Mouse (Mus musculus): ENCODE measurements around the gene Aldh3b2. TPM values are rescaled to one million over a fixed set of nuclear protein-coding genes. Genes with fewer than 3 reads are reported as not detected.
"Not testable (repeated sequence)": the region's sequence is repeated elsewhere in the genome, so short reads cannot be mapped to it uniquely, and the experiment has no call there.

The Aldh3b2 gene
- polyA plus RNA-seq, 1 experiment = 6.9 TPM

- peak overlapping the region; percentile 74 for H3K4me3 ChIP-seq (ENCODE audit: insufficient read depth, low read depth, low read length)
- H3K4me1 ChIP-seq (ENCODE audit: control insufficient read depth, insufficient read depth, insufficient read length, low read length) = no peaks in the 10 kb centered on the region; the same call in 1 of the 2 replicates
- H3K27ac ChIP-seq (replicated peaks; ENCODE audit: low read depth, low read length) = peak overlapping the region; percentile 40
Measured at GRCm38 (mm10) chr19:3935896-3936850, 36.0 kb upstream of the Aldh3b2 start.

GRCm38 (mm10) chr19:3942315-3942714 is 29.8 kb upstream of the Aldh3b2 start:
- Histone ChIP-seq H3K4me1 (ENCODE audit: control insufficient read depth, insufficient read depth, insufficient read length, low read length) (no peaks in the 10 kb centered on the region; the same call in 1 of the 2 replicates), H3K4me3 (ENCODE audit: insufficient read depth, low read depth, low read length) (no peak overlapping the region), H3K27ac (replicated peaks; ENCODE audit: low read depth, low read length) (no peak overlapping the region)

- H3K4me1 ChIP-seq (ENCODE audit: control insufficient read depth, insufficient read depth, insufficient read length, low read length) = no peaks in the 10 kb centered on the region; the same call in 1 of the 2 replicates
- H3K27ac ChIP-seq (replicated peaks; ENCODE audit: low read depth, low read length) = no peak overlapping the region
- no peak overlapping the region for H3K4me3 ChIP-seq (ENCODE audit: insufficient read depth, low read depth, low read length)
Measured at GRCm38 (mm10) chr19:3942986-3943735, 29.0 kb upstream of the Aldh3b2 start.

- Histone ChIP-seq H3K4me3 (ENCODE audit: insufficient read depth, low read depth, low read length) (no peak overlapping the region), H3K27ac (replicated peaks; ENCODE audit: low read depth, low read length) (no peak overlapping the region), H3K4me1 (ENCODE audit: control insufficient read depth, insufficient read depth, insufficient read length, low read length) (no peaks in the 10 kb centered on the region; the same call in 1 of the 2 replicates)
Measured at GRCm38 (mm10) chr19:3945872-3946564, 26.1 kb upstream of the Aldh3b2 start.

- Histone ChIP-seq H3K27ac (replicated peaks; ENCODE audit: low read depth, low read length) (no peak overlapping the region), H3K4me1 (ENCODE audit: control insufficient read depth, insufficient read depth, insufficient read length, low read length) (no peaks in the 10 kb centered on the region; the same call in 1 of the 2 replicates), H3K4me3 (ENCODE audit: insufficient read depth, low read depth, low read length) (no peak overlapping the region)
Measured at GRCm38 (mm10) chr19:3946715-3947114, 25.4 kb upstream of the Aldh3b2 start.

- no peaks in the 10 kb centered on the region for H3K4me1 ChIP-seq (ENCODE audit: control insufficient read depth, insufficient read depth, insufficient read length, low read length)
- H3K4me3 ChIP-seq (ENCODE audit: insufficient read depth, low read depth, low read length) = no peak overlapping the region
- H3K27ac ChIP-seq (replicated peaks; ENCODE audit: low read depth, low read length) = no peak overlapping the region
Measured at GRCm38 (mm10) chr19:3947813-3948212, 24.3 kb upstream of the Aldh3b2 start.

GRCm38 (mm10) chr19:3948546-3948945 is 23.6 kb upstream of the Aldh3b2 start:
- Histone ChIP-seq H3K4me3 (ENCODE audit: insufficient read depth, low read depth, low read length) (no peak overlapping the region), H3K27ac (replicated peaks; ENCODE audit: low read depth, low read length) (no peak overlapping the region), H3K4me1 (ENCODE audit: control insufficient read depth, insufficient read depth, insufficient read length, low read length) (no peaks in the 10 kb centered on the region)

GRCm38 (mm10) chr19:3950331-3950730 is 21.8 kb upstream of the Aldh3b2 start:
- Histone ChIP-seq H3K4me1 (ENCODE audit: control insufficient read depth, insufficient read depth, insufficient read length, low read length) (no peaks in the 10 kb centered on the region), H3K4me3 (ENCODE audit: insufficient read depth, low read depth, low read length) (no peak overlapping the region), H3K27ac (replicated peaks; ENCODE audit: low read depth, low read length) (no peak overlapping the region)

- Histone ChIP-seq H3K27ac (replicated peaks; ENCODE audit: low read depth, low read length) (no peak overlapping the region), H3K4me3 (ENCODE audit: insufficient read depth, low read depth, low read length) (no peak overlapping the region), H3K4me1 (ENCODE audit: control insufficient read depth, insufficient read depth, insufficient read length, low read length) (no peaks in the 10 kb centered on the region)
Measured at GRCm38 (mm10) chr19:3951461-3951860, 20.7 kb upstream of the Aldh3b2 start.

- Histone ChIP-seq H3K27ac (replicated peaks; ENCODE audit: low read depth, low read length) (no peak overlapping the region), H3K4me3 (ENCODE audit: insufficient read depth, low read depth, low read length) (no peak overlapping the region), H3K4me1 (ENCODE audit: control insufficient read depth, insufficient read depth, insufficient read length, low read length) (no peaks in the 10 kb centered on the region)
Measured at GRCm38 (mm10) chr19:3952099-3952498, 20.0 kb upstream of the Aldh3b2 start.

GRCm38 (mm10) chr19:3955033-3955432 is 17.1 kb upstream of the Aldh3b2 start:
- no peak overlapping the region for H3K4me3 ChIP-seq (ENCODE audit: insufficient read depth, low read depth, low read length)
- H3K4me1 ChIP-seq (ENCODE audit: control insufficient read depth, insufficient read depth, insufficient read length, low read length) = peaks cover 3% of the 10 kb centered on the region; the same call in 1 of the 2 replicates
- H3K27ac ChIP-seq (replicated peaks; ENCODE audit: low read depth, low read length) = no peak overlapping the region

GRCm38 (mm10) chr19:3955804-3956203 is 16.3 kb upstream of the Aldh3b2 start:
- H3K4me3 ChIP-seq (ENCODE audit: insufficient read depth, low read depth, low read length) = no peak overlapping the region
- H3K27ac ChIP-seq (replicated peaks; ENCODE audit: low read depth, low read length) = no peak overlapping the region
- H3K4me1 ChIP-seq (ENCODE audit: control insufficient read depth, insufficient read depth, insufficient read length, low read length) = peaks cover 3% of the 10 kb centered on the region; the same call in 1 of the 2 replicates

- not testable (repeated sequence) for H3K4me3 ChIP-seq (ENCODE audit: insufficient read depth, low read depth, low read length); H3K27ac ChIP-seq (replicated peaks; ENCODE audit: low read depth, low read length); H3K4me1 ChIP-seq (ENCODE audit: control insufficient read depth, insufficient read depth, insufficient read length, low read length)
Measured at GRCm38 (mm10) chr19:3957296-3958036, 14.7 kb upstream of the Aldh3b2 start.

GRCm38 (mm10) chr19:3958470-3958869 is 13.7 kb upstream of the Aldh3b2 start, which contains the start of gene Aldh3b3:
Gene Aldh3b3, plus strand, starts transcription at chr19:3958645.
- Histone ChIP-seq H3K4me3 (ENCODE audit: insufficient read depth, low read depth, low read length) (no peak within 1 kb of the TSS), H3K27ac (replicated peaks; ENCODE audit: low read depth, low read length) (no peak within 1 kb of the TSS), H3K4me1 (ENCODE audit: control insufficient read depth, insufficient read depth, insufficient read length, low read length) (peaks cover 3% of the 10 kb centered on the region; the same call in 1 of the 2 replicates)
